Mouse (Mus musculus) kidney, embryonic 14.5 days (tissue): Measurements from ENCODE around the gene Rpe. TPM values are rescaled to one million over a fixed set of nuclear protein-coding genes. Genes with fewer than 3 reads are reported as not detected.
A peak's percentile ranks its signal among the peaks of the same experiment; 100 is the strongest.
"Not testable (repeated sequence)": the region's sequence is repeated elsewhere in the genome, so short reads cannot be mapped to it uniquely, and the experiment has no call there.

Experiments used
- ATAC-seq: fragments of 200-750 bp; cut with Nextera tagmentation; 2 replicates; pipeline ENCODE4 v1.8.0; 2017; ENCODE audit warnings: moderate number of reproducible peaks, mild to moderate bottlenecking, moderate TSS enrichment, moderate library complexity; ENCODE audit not compliant: low FRiP score, low TSS enrichment
- H3K27ac ChIP-seq: fragments of 300-500 bp; sonication (generic); 2 replicates; pipeline ENCODE4 v1.5.1; 2014; ENCODE audit warnings: low read depth, mild to moderate bottlenecking, low read length, moderate library complexity, mixed read lengths
- H3K27me3 ChIP-seq: fragments of 300-500 bp; sonication (generic); 2 replicates; pipeline ENCODE4 v1.6.1; 2014; ENCODE audit warnings: mild to moderate bottlenecking, low read length; ENCODE audit not compliant: control insufficient read depth, insufficient read depth
- H3K36me3 ChIP-seq: fragments of 300-500 bp; sonication (generic); 2 replicates; pipeline ENCODE4 v1.6.1; 2014; ENCODE audit warnings: low read length, mixed read lengths; ENCODE audit not compliant: control insufficient read depth, insufficient read depth
- H3K4me1 ChIP-seq: fragments of 300-500 bp; sonication (generic); 2 replicates; pipeline ENCODE4 v1.6.1; 2014; ENCODE audit warnings: low read length, mixed read lengths; ENCODE audit not compliant: control insufficient read depth, insufficient read depth
- H3K4me2 ChIP-seq: fragments of 300-500 bp; sonication (generic); replicated peaks from 2 replicates; pipeline ENCODE4 v1.6.1; 2014; ENCODE audit warnings: low read depth, mild to moderate bottlenecking, low read length
- H3K4me3 ChIP-seq: fragments of 300-500 bp; sonication (generic); 2 replicates; pipeline ENCODE4 v1.5.1; 2014; ENCODE audit warnings: mild to moderate bottlenecking, low read length
- H3K9ac ChIP-seq: fragments of 300-500 bp; sonication (generic); 2 replicates; pipeline ENCODE4 v1.6.1; 2014; ENCODE audit warnings: low read depth, mild to moderate bottlenecking, low read length, moderate library complexity
- H3K9me3 ChIP-seq: fragments of 300-500 bp; sonication (generic); 2 replicates; pipeline ENCODE4 v1.6.1; 2016; ENCODE audit warnings: low read length; ENCODE audit not compliant: control insufficient read depth
- WGBS: fragments of 180-500 bp; shearing (Covaris S2); extraction: QIAGEN DNeasy Blood & Tissue Kit; methylation state at CpG from one replicate; pipeline ENCODE4 v1.1.7; 2014; 5-methylcytosine and 5-hydroxymethylcytosine counted together
- polyA plus RNA-seq: library from polyadenylated mRNA; unstranded; fragments of >200 nt; fragmentation: Nextera tagmentation; extraction: Ambion mirVana; gene quantifications from 2 replicates; pipeline ENCODE4 v1.2.1, GENCODE M21; 2014

Gene Rpe
- polyA plus RNA-seq, 1 experiment from 2014 or later = 49.3 TPM

GRCm38 (mm10) chr1:66692308-66692707 lies 8.3 kb upstream of the Rpe start:
- H3K4me1 ChIP-seq = no peaks in the 10 kb centered on the region
- H3K27me3 ChIP-seq = no peaks in the 10 kb centered on the region
- H3K4me2 ChIP-seq = no peak overlapping the region
- ATAC-seq = no peak
- 78% methylated on average over 1 of the region's 1 CpGs for WGBS
- no peaks in the 10 kb centered on the region for H3K9me3 ChIP-seq
- H3K36me3 ChIP-seq = no peaks in the 10 kb centered on the region
- H3K9ac ChIP-seq = no peak overlapping the region
- H3K4me3 ChIP-seq = no peak overlapping the region
- H3K27ac ChIP-seq = no peak overlapping the region

DNA sequence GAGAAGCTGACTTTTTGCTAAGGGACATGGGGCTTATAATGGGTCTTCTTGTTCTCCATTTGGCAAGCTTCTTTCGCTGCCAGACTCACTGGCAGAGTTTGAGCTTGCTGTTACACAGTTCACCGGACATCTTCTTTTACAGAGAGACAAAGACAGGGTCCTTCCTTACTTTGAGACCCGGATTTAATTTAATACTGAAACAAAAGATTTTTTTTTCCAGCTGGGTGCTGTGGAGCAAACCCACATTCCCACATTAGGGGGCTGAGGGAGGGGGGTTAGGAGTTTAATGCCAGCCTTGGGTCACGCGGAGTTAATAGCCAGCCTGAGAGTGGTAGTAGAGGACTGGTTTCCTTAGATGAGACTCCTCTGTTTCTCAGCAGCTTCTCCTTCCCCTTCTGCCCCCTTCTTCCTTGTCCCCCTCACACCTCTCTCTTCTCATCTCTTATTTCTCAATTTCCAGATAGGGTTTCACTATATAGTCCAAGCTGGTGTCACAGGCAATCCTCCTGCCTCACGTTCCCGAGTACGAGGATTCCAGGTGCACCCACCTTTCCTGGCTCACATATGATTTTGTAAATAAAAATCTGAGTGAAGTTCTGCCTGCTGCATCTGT lies 7.7 kb upstream of the Rpe start:
- ATAC-seq = no peak
- Histone ChIP-seq H3K27ac (no peak overlapping the region), H3K36me3 (no peaks in the 10 kb centered on the region), H3K4me3 (no peak overlapping the region), H3K4me2 (no peak overlapping the region), H3K9ac (no peak overlapping the region), H3K27me3 (no peaks in the 10 kb centered on the region), H3K4me1 (no peaks in the 10 kb centered on the region), H3K9me3 (no peaks in the 10 kb centered on the region)
- 80% methylated on average over 8 of the region's 8 CpGs for WGBS

DNA sequence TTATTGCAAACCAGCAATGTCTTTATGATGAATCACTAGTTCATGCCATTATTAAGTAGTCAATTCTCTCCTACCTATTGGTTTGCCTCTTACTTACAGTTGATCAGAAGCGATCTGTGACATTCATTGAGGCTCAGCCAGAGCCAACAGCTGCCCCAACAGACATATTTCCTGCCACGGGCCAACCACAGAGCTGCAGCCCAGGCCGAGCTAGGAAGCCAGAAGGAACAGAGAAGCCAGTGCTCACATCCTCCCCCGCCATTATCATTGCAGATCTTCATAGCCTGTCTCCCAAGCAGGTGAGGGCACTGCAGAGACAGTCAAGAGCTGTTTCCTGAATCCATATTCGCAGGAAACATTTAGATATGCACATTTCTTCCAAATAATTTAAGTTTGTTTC lies 6.4 kb upstream of the Rpe start:
- Histone ChIP-seq H3K27me3 (no peaks in the 10 kb centered on the region), H3K27ac (no peak overlapping the region), H3K4me1 (no peaks in the 10 kb centered on the region), H3K4me3 (no peak overlapping the region), H3K4me2 (no peak overlapping the region), H3K36me3 (no peaks in the 10 kb centered on the region), H3K9ac (no peak overlapping the region), H3K9me3 (no peaks in the 10 kb centered on the region)
- ATAC-seq = no peak
- 72% methylated on average over 5 of the region's 5 CpGs for WGBS

- H3K36me3 ChIP-seq = no peaks in the 10 kb centered on the region
- no peaks in the 10 kb centered on the region for H3K9me3 ChIP-seq
- no peaks in the 10 kb centered on the region for H3K4me1 ChIP-seq
- no peak for ATAC-seq
- no peak overlapping the region for H3K4me3 ChIP-seq
- no peaks in the 10 kb centered on the region for H3K27me3 ChIP-seq
- WGBS = 61% methylated on average over 7 of the region's 7 CpGs
- no peak overlapping the region for H3K4me2 ChIP-seq
- H3K9ac ChIP-seq = no peak overlapping the region
- H3K27ac ChIP-seq = no peak overlapping the region
Measured at GRCm38 (mm10) chr1:66695296-66695695, 5.3 kb upstream of the Rpe start.

DNA sequence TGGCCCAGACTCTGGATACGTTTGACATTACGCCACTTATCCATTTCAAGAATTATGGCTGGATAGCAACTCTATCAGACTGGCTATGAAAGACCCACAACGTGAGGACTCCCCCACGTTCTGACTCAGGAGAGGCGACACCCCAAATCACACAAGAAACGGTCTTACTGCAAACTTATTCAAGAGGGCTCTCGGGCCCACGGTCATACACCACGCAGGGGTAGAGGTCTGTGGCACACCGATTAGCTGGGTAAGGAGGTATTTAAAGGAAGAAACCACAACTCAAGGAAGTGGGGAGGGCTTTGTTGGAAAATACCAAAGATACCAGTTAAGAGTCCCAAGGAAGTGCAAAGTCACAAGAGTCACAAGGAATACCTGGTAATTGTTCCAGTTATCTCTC lies 1.0 kb upstream of the Rpe start:
- H3K4me2 ChIP-seq, H3K27me3 ChIP-seq, H3K27ac ChIP-seq, ATAC-seq, H3K4me3 ChIP-seq, H3K4me1 ChIP-seq, H3K9me3 ChIP-seq, H3K9ac ChIP-seq, H3K36me3 ChIP-seq: not testable (repeated sequence)
- 84% methylated on average over 10 of the region's 10 CpGs for WGBS

DNA sequence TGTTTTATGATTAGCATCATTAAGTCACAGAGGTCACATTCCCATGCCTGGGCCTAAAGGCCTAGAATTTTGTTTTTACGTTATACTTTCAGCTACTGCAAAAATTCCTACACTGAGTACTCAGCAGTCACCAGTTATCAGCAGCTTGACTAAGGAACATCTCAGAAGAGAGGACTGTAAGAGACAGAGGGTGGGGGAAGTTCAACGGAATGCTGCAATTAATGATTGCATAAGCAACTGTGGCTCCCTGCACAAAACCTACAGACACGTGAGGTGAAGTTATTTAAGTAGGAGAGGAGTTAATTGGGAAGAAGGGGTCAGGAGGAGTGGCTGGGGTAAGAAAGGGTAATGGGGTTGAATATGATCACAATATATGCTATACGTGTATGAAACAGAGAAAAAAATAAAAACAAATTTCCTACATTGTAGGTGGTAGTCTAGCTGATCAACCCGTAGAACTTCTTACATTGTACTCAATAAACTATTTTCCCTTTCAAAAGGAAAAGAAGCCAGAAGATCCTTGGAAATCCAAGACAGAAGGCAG lies 410 bp upstream of the Rpe start:
- Histone ChIP-seq H3K27me3 (no peaks in the 10 kb centered on the region), H3K9ac (no peak overlapping the region), H3K9me3 (no peaks in the 10 kb centered on the region), H3K36me3 (no peaks in the 10 kb centered on the region), H3K27ac (no peak overlapping the region), H3K4me2 (peak overlapping the region; percentile 13; the same call in 1 of the 2 replicates), H3K4me3 (peak overlapping the region; percentile 74), H3K4me1 (peaks cover 5% of the 10 kb centered on the region; the same call in 1 of the 2 replicates)
- ATAC-seq = no peak; the same call in 1 of the 2 replicates
- 53% methylated on average over 5 of the region's 5 CpGs for WGBS

GRCm38 (mm10) chr1:66701576-66701940 lies 927 bp downstream of the Rpe start:
- Histone ChIP-seq H3K27me3 (no peaks in the 10 kb centered on the region), H3K4me1 (peaks cover 5% of the 10 kb centered on the region; the same call in 1 of the 2 replicates), H3K4me2 (peak overlapping the region; percentile 66), H3K9me3 (no peaks in the 10 kb centered on the region), H3K4me3 (peak overlapping the region; percentile 74), H3K36me3 (peaks cover 1% of the 10 kb centered on the region; the same call in 1 of the 2 replicates), H3K9ac (peak overlapping the region; percentile 80; the same call in 1 of the 2 replicates), H3K27ac (no peak overlapping the region)
- WGBS = 31% methylated on average over 2 of the region's 2 CpGs
- ATAC-seq = no peak

DNA sequence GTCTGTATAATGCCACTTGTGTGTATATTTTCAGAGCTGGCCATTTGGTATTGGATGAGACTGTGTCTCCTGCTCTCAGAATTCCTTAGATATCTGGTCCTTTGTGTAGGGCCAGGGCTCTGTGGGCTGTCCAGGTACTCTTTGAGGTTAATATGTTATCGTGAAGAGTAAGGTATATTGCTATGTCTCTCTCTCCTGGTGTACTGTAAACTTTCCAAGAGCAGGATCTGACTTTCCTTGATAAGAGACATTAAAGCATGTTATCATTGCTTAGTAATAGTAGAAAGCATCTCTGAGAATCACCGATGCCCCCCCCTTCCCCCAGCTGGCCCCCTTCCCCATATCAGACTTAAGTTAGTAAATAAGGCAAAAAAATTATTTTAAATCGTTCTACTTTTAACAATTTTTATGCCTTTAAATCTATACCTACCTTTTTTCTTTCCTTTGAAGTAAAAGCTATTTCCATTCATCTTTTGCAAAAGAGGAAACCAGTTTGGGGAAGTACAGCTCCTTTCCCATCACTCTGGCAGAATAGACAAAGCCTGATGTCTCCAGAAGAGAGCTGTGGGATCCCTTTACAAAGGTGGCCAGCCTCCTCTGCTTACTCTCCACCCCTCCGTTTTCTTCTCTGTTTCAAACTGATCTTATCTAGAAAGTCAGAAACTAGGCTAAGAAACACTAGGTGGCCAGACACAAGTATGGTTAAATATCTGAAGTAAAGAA lies 2.2 kb downstream of the Rpe start:
- no peak overlapping the region for H3K27ac ChIP-seq
- no peak overlapping the region for H3K9ac ChIP-seq
- peaks cover 9% of the 10 kb centered on the region for H3K36me3 ChIP-seq
- no peaks in the 10 kb centered on the region for H3K27me3 ChIP-seq
- ATAC-seq = no peak
- no peaks in the 10 kb centered on the region for H3K9me3 ChIP-seq
- no peak overlapping the region for H3K4me3 ChIP-seq
- WGBS = 86% methylated on average over 4 of the region's 4 CpGs
- H3K4me2 ChIP-seq = no peak overlapping the region
- peaks cover 5% of the 10 kb centered on the region; the same call in 1 of the 2 replicates for H3K4me1 ChIP-seq

DNA sequence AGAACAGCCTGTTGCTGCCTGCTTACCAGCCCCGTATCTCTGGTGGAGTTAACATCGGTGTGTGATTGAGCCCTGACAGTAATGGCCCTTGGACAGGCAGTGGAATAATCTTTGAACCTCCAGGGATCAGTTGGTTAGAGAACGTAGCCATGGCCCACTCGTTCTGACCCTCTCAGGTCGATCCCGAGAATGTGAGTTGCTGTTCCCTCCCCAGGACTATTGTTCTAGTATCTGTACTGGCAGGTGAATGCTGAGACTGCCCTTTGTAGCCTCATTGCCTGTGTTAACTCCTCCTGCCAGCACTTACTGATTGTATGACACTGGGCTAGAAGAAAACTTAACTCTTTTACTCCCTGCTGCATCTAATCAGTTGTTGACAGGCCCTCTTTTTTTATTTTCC lies 3.9 kb downstream of the Rpe start:
- no peak overlapping the region for H3K4me2 ChIP-seq
- H3K4me1 ChIP-seq = peaks cover 5% of the 10 kb centered on the region; the same call in 1 of the 2 replicates
- no peaks in the 10 kb centered on the region for H3K9me3 ChIP-seq
- ATAC-seq = no peak
- no peak overlapping the region for H3K9ac ChIP-seq
- H3K36me3 ChIP-seq = peaks cover 22% of the 10 kb centered on the region
- WGBS = 45% methylated on average over 6 of the region's 6 CpGs
- H3K27me3 ChIP-seq = no peaks in the 10 kb centered on the region
- no peak overlapping the region for H3K27ac ChIP-seq
- H3K4me3 ChIP-seq = no peak overlapping the region
